Mouse (Mus musculus): Measurements from ENCODE around the gene Ninj2.

The Ninj2 gene

GRCm38 (mm10) chr6:120191396-120192170 lies 98.4 kb downstream of the Ninj2 start:
- ChIA-PET CTCF (interaction anchor here in 3 of 4 experiments (0.5 to 1.2 kb wide), 6 partner anchors 39 to 743 kb away, joined by 3 to 4 read pairs (median 3); no protein-coding TSS in a partner anchor), POLR2A (interaction anchor here in 3 of 4 experiments (0.5 to 4.4 kb wide), 20 partner anchors 8 to 168 kb away, joined by 3 to 26 read pairs (median 4); partner anchors contain the start of genes Wnk1 (in 2 of the 3), B4galnt3 (in 1 of the 3) and D330020A13Rik (in 1 of the 3))

GRCm38 (mm10) chr6:120192211-120192870 lies 99.2 kb downstream of the Ninj2 start:
- ChIA-PET POLR2A (interaction anchor here in 3 of 4 experiments (0.6 to 1.8 kb wide), 20 partner anchors 8 to 480 kb away, joined by 3 to 5 read pairs (median 3); partner anchors contain the start of genes Wnk1 (in 3 of the 3), B4galnt3 (in 1 of the 3) and D330020A13Rik (in 1 of the 3)), CTCF (interaction anchor here in 3 of 4 experiments (0.8 to 3.0 kb wide), 23 partner anchors 10 to 688 kb away, joined by 3 to 14 read pairs (median 4); partner anchors contain the start of gene Wnk1 (in 2 of the 3))

GRCm38 (mm10) chr6:120193174-120193573 lies 100.0 kb downstream of the Ninj2 start:
- ChIA-PET CTCF (interaction anchor here (0.5 to 3.0 kb wide), 55 partner anchors 8 to 710 kb away, joined by 3 to 14 read pairs (median 4); partner anchors contain the start of genes Wnk1 (in 2 of the 4), B4galnt3 (in 1 of the 4) and D330020A13Rik (in 1 of the 4)), POLR2A (interaction anchor here (0.6 to 1.8 kb wide), 33 partner anchors 8 to 704 kb away, joined by 3 to 7 read pairs (median 4); partner anchors contain the start of genes Wnk1 (in 2 of the 4), B4galnt3 (in 1 of the 4) and D330020A13Rik (in 1 of the 4))

- ChIA-PET POLR2A (interaction anchor here (0.6 to 1.8 kb wide), 33 partner anchors 8 to 705 kb away, joined by 3 to 8 read pairs (median 3); partner anchors contain the start of gene Wnk1 (in 1 of the 4)), CTCF (interaction anchor here (0.5 to 3.0 kb wide), 50 partner anchors 8 to 710 kb away, joined by 3 to 14 read pairs (median 4); partner anchors contain the start of genes Wnk1 (in 3 of the 4), B4galnt3 (in 1 of the 4) and D330020A13Rik (in 1 of the 4))
Measured at GRCm38 (mm10) chr6:120193793-120194192, 100.6 kb downstream of the Ninj2 start.

- ChIA-PET POLR2A (interaction anchor here (0.7 to 1.8 kb wide), 17 partner anchors 9 to 301 kb away, joined by 3 to 8 read pairs (median 4); partner anchors contain the start of genes B4galnt3 (in 1 of the 4) and D330020A13Rik (in 1 of the 4)), CTCF (interaction anchor here (0.6 to 3.0 kb wide), 14 partner anchors 15 to 711 kb away, joined by 3 to 14 read pairs (median 5); partner anchors contain the start of genes Wnk1 (in 2 of the 4), B4galnt3 (in 1 of the 4) and D330020A13Rik (in 1 of the 4))
Measured at GRCm38 (mm10) chr6:120194305-120194704, 101.2 kb downstream of the Ninj2 start.

GRCm38 (mm10) chr6:120194963-120195362 lies 101.8 kb downstream of the Ninj2 start:
- ChIA-PET POLR2A (interaction anchor here in 3 of 4 experiments (0.6 to 1.3 kb wide), 10 partner anchors 10 to 302 kb away, joined by 3 to 8 read pairs (median 3); partner anchors contain the start of genes B4galnt3 (in 1 of the 3) and D330020A13Rik (in 1 of the 3)), CTCF (interaction anchor here in 3 of 4 experiments (0.8 to 3.0 kb wide), 4 partner anchors 156 to 691 kb away, joined by 3 to 14 read pairs (median 4); partner anchors contain the start of gene Wnk1 (in 2 of the 3))

- POLR2A ChIA-PET: interaction anchor here in 3 of 4 experiments (0.5 to 6.3 kb wide), 6 partner anchors 11 to 167 kb away, joined by 3 to 40 read pairs (median 4); partner anchors contain the start of genes Wnk1 (in 2 of the 3), Ccdc77 (in 1 of the 3) and Kdm5a (in 1 of the 3)
- CTCF ChIA-PET: interaction anchor here (0.5 to 1.7 kb wide), 27 partner anchors 8 to 749 kb away, joined by 3 to 6 read pairs (median 3); partner anchors contain the start of genes B4galnt3 (in 1 of the 4) and D330020A13Rik (in 1 of the 4)
Measured at GRCm38 (mm10) chr6:120196837-120197236, 103.7 kb downstream of the Ninj2 start.

GRCm38 (mm10) chr6:120197964-120198363 lies 104.8 kb downstream of the Ninj2 start:
- ChIA-PET POLR2A (interaction anchor here in 2 of 4 experiments (0.5 to 6.3 kb wide), 6 partner anchors 10 to 112 kb away, joined by 3 to 40 read pairs (median 4); no protein-coding TSS in a partner anchor), CTCF (interaction anchor here in 3 of 4 experiments (0.6 to 1.7 kb wide), 4 partner anchors 103 to 712 kb away, joined by 3 to 5 read pairs (median 4); no protein-coding TSS in a partner anchor)

GRCm38 (mm10) chr6:120199638-120200394 lies 106.7 kb downstream of the Ninj2 start:
- ChIA-PET CTCF (interaction anchor here in 3 of 4 experiments (0.5 to 2.1 kb wide), 29 partner anchors 11 to 756 kb away, joined by 3 to 16 read pairs (median 4); partner anchors contain the start of genes B4galnt3 (in 1 of the 3), D330020A13Rik (in 1 of the 3) and Wnk1 (in 1 of the 3)), POLR2A (interaction anchor here (0.6 to 6.3 kb wide), 41 partner anchors 9 to 637 kb away, joined by 3 to 40 read pairs (median 4); partner anchors contain the start of genes B4galnt3 (in 2 of the 4), D330020A13Rik (in 2 of the 4), Wnk1 (in 2 of the 4) and Ccdc77 (in 1 of the 4))

- CTCF ChIA-PET: interaction anchor here in 3 of 4 experiments (0.6 to 1.4 kb wide), 4 partner anchors 9 to 1728 kb away, joined by 3 to 6 read pairs (median 5); no protein-coding TSS in a partner anchor
- POLR2A ChIA-PET: interaction anchor here in 3 of 4 experiments (0.6 to 6.3 kb wide), 11 partner anchors 9 to 753 kb away, joined by 3 to 40 read pairs (median 3); partner anchors contain the start of genes Kdm5a (in 1 of the 3) and Wnk1 (in 1 of the 3)
Measured at GRCm38 (mm10) chr6:120201956-120202355, 108.8 kb downstream of the Ninj2 start.

GRCm38 (mm10) chr6:120202406-120202805 lies 109.3 kb downstream of the Ninj2 start:
- ChIA-PET POLR2A (interaction anchor here in 3 of 4 experiments (0.6 to 6.3 kb wide), 10 partner anchors 9 to 753 kb away, joined by 3 to 40 read pairs (median 3); partner anchors contain the start of genes Kdm5a (in 1 of the 3) and Wnk1 (in 1 of the 3)), CTCF (interaction anchor here in 2 of 4 experiments (0.6 to 1.4 kb wide), 3 partner anchors 9 to 1728 kb away, joined by 3 to 6 read pairs (median 4); no protein-coding TSS in a partner anchor)

GRCm38 (mm10) chr6:120206586-120206985 lies 113.4 kb downstream of the Ninj2 start:
- ChIA-PET CTCF (no interaction called here), POLR2A (interaction anchor here in 2 of 4 experiments (0.8 to 1.3 kb wide), 4 partner anchors 12 to 183 kb away, joined by 3 read pairs; no protein-coding TSS in a partner anchor)

- ChIA-PET POLR2A (interaction anchor here (0.5 to 7.3 kb wide), 18 partner anchors 8 to 468 kb away, joined by 3 to 40 read pairs (median 4); partner anchors contain the start of genes D330020A13Rik (in 2 of the 4) and B4galnt3 (in 1 of the 4)), CTCF (interaction anchor here in 3 of 4 experiments (0.6 to 1.4 kb wide), 8 partner anchors 11 to 89 kb away, joined by 3 to 4 read pairs (median 3); no protein-coding TSS in a partner anchor)
Measured at GRCm38 (mm10) chr6:120211536-120211935, 118.4 kb downstream of the Ninj2 start.

GRCm38 (mm10) chr6:120216702-120217101 lies 123.6 kb downstream of the Ninj2 start:
- ChIA-PET CTCF (interaction anchor here in 2 of 4 experiments (0.6 to 1.0 kb wide), 2 partner anchors 85 to 580 kb away, joined by 3 to 6 read pairs; no protein-coding TSS in a partner anchor), POLR2A (interaction anchor here in 1 of 4 experiments (0.5 to 1.8 kb wide), 5 partner anchors 12 to 317 kb away, joined by 3 to 8 read pairs (median 4); partner anchors contain the start of genes B4galnt3 and D330020A13Rik)

- ChIA-PET CTCF (interaction anchor here (0.6 to 1.0 kb wide), 5 partner anchors 82 to 265 kb away, joined by 3 to 4 read pairs (median 3); no protein-coding TSS in a partner anchor), POLR2A (interaction anchor here in 1 of 4 experiments (0.5 to 2.2 kb wide), 6 partner anchors 8 to 107 kb away, joined by 3 to 10 read pairs (median 4); partner anchors contain the start of genes B4galnt3 and D330020A13Rik)
Measured at GRCm38 (mm10) chr6:120219281-120219680, 126.1 kb downstream of the Ninj2 start.
